In genomic region chr6:135279856-135280255, GRCm38 (mm10) we compare ENCODE assay signal across 20 mouse cellular contexts. TPM values are rescaled to one million over a fixed set of nuclear protein-coding genes. Genes with fewer than 3 reads are reported as not detected.
DNase-seq lines count a peak whose midpoint lies in the region; ATAC-seq and TF ChIP-seq lines count a peak whose summit lies in the region.
"Had no signal": no experiment of that assay in that cellular context is flagged by ENCODE, and none has a peak within 500 bp of the region (broad histone marks: within the 10 kb centered on the region; RNA-seq: fewer than 3 reads in every experiment).

No protein-coding gene starts in this region.

- no peak overlapping the region for H3K4me3 ChIP-seq in kidney, postnatal 0 days (replicated peaks; ENCODE audit: low read depth, low read length)
- H3K4me3 ChIP-seq in kidney, adult 2 months (ENCODE audit: insufficient read depth, low read depth, low read length): no peak overlapping the region
- no peak overlapping the region for H3K4me3 ChIP-seq in limb, embryonic 10.5 days
- H3K4me3 ChIP-seq: limb, embryonic 15.5 days had no signal

- no peaks in the 10 kb centered on the region for H3K9me3 ChIP-seq in kidney, postnatal 0 days (replicated peaks; ENCODE audit: low read length)
- H3K9me3 ChIP-seq in limb, embryonic 10.5 days (replicated peaks): no peaks in the 10 kb centered on the region
- H3K9me3 ChIP-seq: limb, embryonic 15.5 days had no signal

- no peaks in the 10 kb centered on the region for H3K36me3 ChIP-seq in kidney, postnatal 0 days (ENCODE audit: insufficient read depth, low read length)
- no peaks in the 10 kb centered on the region for H3K36me3 ChIP-seq in kidney, adult 2 months (ENCODE audit: control insufficient read depth, insufficient read depth, low read length)
- H3K36me3 ChIP-seq in limb, embryonic 10.5 days: no peaks in the 10 kb centered on the region
- H3K36me3 ChIP-seq: limb, embryonic 15.5 days had no signal

- ATAC-seq in kidney, postnatal 0 days (replicated peaks; ENCODE audit: low FRiP score, low read depth): no peak
- ATAC-seq: liver, postnatal 0 days had no signal

- TF ChIP-seq POLR2A in kidney, adult 2 months (IDR thresholded peaks at IDR 0.05; ENCODE audit: low read depth, low read length): no peak

- H3K27ac ChIP-seq in kidney, postnatal 0 days: no peak overlapping the region
- no peak overlapping the region for H3K27ac ChIP-seq in kidney, adult 2 months (ENCODE audit: insufficient read depth, low read depth, low read length)
- no peak overlapping the region; the same call in 1 of the 2 replicates for H3K27ac ChIP-seq in limb, embryonic 10.5 days
- H3K27ac ChIP-seq: limb, embryonic 15.5 days had no signal

- no peak for TF ChIP-seq CTCF in kidney, postnatal 0 days (IDR thresholded peaks at IDR 0.05; ENCODE audit: low read depth)
- TF ChIP-seq CTCF in kidney, adult 2 months (conservative IDR thresholded peaks at IDR 0.05; ENCODE audit: insufficient read depth, insufficient read length, low read depth, low read length): no peak

- 12% methylated on average over 10 of the region's 10 CpGs for WGBS in kidney, postnatal 0 days
- WGBS in kidney, adult 2 months: 25% methylated on average over 10 of the region's 10 CpGs
- 10% methylated on average over 10 of the region's 10 CpGs for WGBS in limb, embryonic 10.5 days

- DNase-seq in heart, adult 11 months: peak; percentile 70
- no peak for DNase-seq in heart, postnatal 4 days
- peak; percentile 69 for DNase-seq in kidney, postnatal 0 days (ENCODE audit: low spot score)
- no peak for DNase-seq in kidney, adult 2 months
- peak; percentile 32 for DNase-seq in ZHBTc4 (ENCODE audit: low read depth, low spot score)
- DNase-seq in limb, embryonic 10.5 days (ENCODE audit: low spot score): peak; percentile 64
- DNase-seq in adrenal gland, adult 18-20 months (ENCODE audit: low spot score in 2 of 2): no peak
- no peak for DNase-seq in lung, postnatal 36 days
- DNase-seq: adrenal gland, adult 8-10 months; cerebellum, adult 11 months; gastrocnemius, postnatal 10 days; kidney, postnatal 36 days; layer of hippocampus, adult 9-11 months; liver, postnatal 0 days; thymus, adult 18-20 months had no signal

- H3K27me3 ChIP-seq in kidney, postnatal 0 days (ENCODE audit: insufficient read depth, low read length): no peaks in the 10 kb centered on the region
- no peaks in the 10 kb centered on the region for H3K27me3 ChIP-seq in kidney, adult 2 months (replicated peaks; ENCODE audit: control insufficient read depth, insufficient read depth, low read length)
- H3K27me3 ChIP-seq in limb, embryonic 10.5 days (ENCODE audit: low read depth, poor library complexity, severe bottlenecking): no peaks in the 10 kb centered on the region
- H3K27me3 ChIP-seq: CH12.LX; limb, embryonic 15.5 days had no signal

- no peak overlapping the region for H3K9ac ChIP-seq in kidney, postnatal 0 days (ENCODE audit: low read depth, low read length)
- H3K9ac ChIP-seq: limb, embryonic 15.5 days; liver, postnatal 0 days had no signal

- no peak overlapping the region for H3K4me2 ChIP-seq in kidney, postnatal 0 days (ENCODE audit: low read length)
- H3K4me2 ChIP-seq: limb, embryonic 15.5 days had no signal

- no peaks in the 10 kb centered on the region; the same call in 1 of the 2 replicates for H3K4me1 ChIP-seq in kidney, postnatal 0 days (replicated peaks; ENCODE audit: insufficient read depth, low read length)
- H3K4me1 ChIP-seq in kidney, adult 2 months (ENCODE audit: control insufficient read depth, insufficient read depth, low read length): no peaks in the 10 kb centered on the region
- H3K4me1 ChIP-seq in limb, embryonic 10.5 days: peaks cover 23% of the 10 kb centered on the region

RNA-seq across cellular contexts. Expression of gene Gsg1, which starts 25.7 kb away (rescaled TPM):
- total RNA-seq in heart, postnatal 4 days (2021): under 1 TPM; 0.81 to 0.88 TPM
- 0.37 and 0.62 TPM in 2 replicates for polyA plus RNA-seq in kidney, postnatal 0 days (2015; fragmentation: Nextera tagmentation; extraction: Ambion mirVana)
- polyA plus RNA-seq in kidney, adult 2 months (2012; rRNA removed): 0.55 and 1.4 TPM in 2 replicates
- polyA plus RNA-seq in limb, embryonic 10.5 days (2016; fragmentation: Nextera tagmentation; extraction: Ambion mirVana): 0.80 and 1.5 TPM in 2 replicates
- not detected for total RNA-seq in adrenal gland, adult 18-20 months (2021)
- total RNA-seq: adrenal gland, adult 8-10 months; CH12.LX; left cerebral cortex, adult 8-10 months had no signal

RNA-seq across cellular contexts. Expression of gene Pbp2, which starts 30.3 kb away (rescaled TPM):
- not detected for total RNA-seq in heart, postnatal 4 days (2021)
- polyA plus RNA-seq in kidney, postnatal 0 days (2015; fragmentation: Nextera tagmentation; extraction: Ambion mirVana): 0.20 and 0.42 TPM in 2 replicates
- polyA plus RNA-seq in kidney, adult 2 months (2012; rRNA removed): 0.16 TPM in 1 of 2 replicates, not detected in the other
- polyA plus RNA-seq in limb, embryonic 10.5 days (2016; fragmentation: Nextera tagmentation; extraction: Ambion mirVana): 0.11 and 0.19 TPM in 2 replicates
- total RNA-seq in adrenal gland, adult 18-20 months (2021): not detected
- total RNA-seq: adrenal gland, adult 8-10 months; CH12.LX; gastrocnemius, postnatal 10 days; heart, adult 8-10 months had no signal
- polyA plus RNA-seq: heart, embryonic 16.5 days; liver, postnatal 0 days had no signal

Comparison
In these comparisons a context has a peak if more than half of its experiments do, and no peak if none do; other contexts are left out.
1. DNase-seq: peak in heart, adult 11 months (single experiment), kidney, postnatal 0 days (single experiment), ZHBTc4 (single experiment) and limb, embryonic 10.5 days (single experiment); none in heart, postnatal 4 days (single experiment), kidney, adult 2 months (single experiment), adrenal gland, adult 18-20 months (0 of 2) and lung, postnatal 36 days (single experiment).